Mouse (Mus musculus): ENCODE measurements around the gene Hexb. TPM values are rescaled to one million over a fixed set of nuclear protein-coding genes. Genes with fewer than 3 reads are reported as not detected.

Gene Hexb
- polyA plus RNA-seq, 1 experiment = 30.9 TPM

- no peak overlapping the region for H3ac ChIP-seq (ENCODE audit: control insufficient read depth, insufficient read length)
- H3K79me2 ChIP-seq (ENCODE audit: control insufficient read depth, insufficient read depth) = no peaks in the 10 kb centered on the region
- H3K4me2 ChIP-seq (ENCODE audit: low read depth) = no peak overlapping the region
- H3K36me3 ChIP-seq (ENCODE audit: control insufficient read depth, insufficient read depth) = no peaks in the 10 kb centered on the region
- H3K27me3 ChIP-seq (ENCODE audit: control insufficient read depth, insufficient read depth, insufficient read length) = no peaks in the 10 kb centered on the region
- no peak for TF ChIP-seq POLR2A (IDR thresholded peaks at IDR 0.05; ENCODE audit: insufficient read length, low read depth)
- no peak for TF ChIP-seq USF1 (IDR thresholded peaks at IDR 0.05; ENCODE audit: low read depth)
- no peak for TF ChIP-seq TCF12 (IDR thresholded peaks at IDR 0.05; ENCODE audit: insufficient read depth, poor library complexity, severe bottlenecking)
- no peak for TF ChIP-seq MAX (IDR thresholded peaks at IDR 0.05; ENCODE audit: low read depth)
- TF ChIP-seq POLR2AphosphoS2 (IDR thresholded peaks at IDR 0.05; ENCODE audit: insufficient read length, low read depth) = no peak
- TF ChIP-seq REST (IDR thresholded peaks at IDR 0.05; ENCODE audit: insufficient read depth, insufficient read length) = no peak
- no peak for TF ChIP-seq SRF (IDR thresholded peaks at IDR 0.05; ENCODE audit: control insufficient read depth, insufficient read length, low read depth)
- no peak for TF ChIP-seq CEBPB (IDR thresholded peaks at IDR 0.05; ENCODE audit: insufficient read depth, poor library complexity, severe bottlenecking)
- no peak for TF ChIP-seq MYOG (IDR thresholded peaks at IDR 0.05; ENCODE audit: control insufficient read depth in 1 of 3, insufficient read depth in 1 of 3, insufficient read length in 2 of 3, low read depth in 2 of 3)
- no peak for TF ChIP-seq MYOD1 (IDR thresholded peaks at IDR 0.05; ENCODE audit: control insufficient read depth in 1 of 3, insufficient read length in 2 of 3, low read depth in 2 of 3)
- TF ChIP-seq TCF3 (IDR thresholded peaks at IDR 0.05; ENCODE audit: insufficient read length, low read depth) = no peak
- TF ChIP-seq E2F4 (IDR thresholded peaks at IDR 0.05; ENCODE audit: insufficient read depth) = no peak
- H3K4me3 ChIP-seq = no peak overlapping the region
Observed at GRCm38 (mm10) chr13:97230101-97230500, 31.9 kb upstream of the Hexb start.

- Histone ChIP-seq H3K79me2 (ENCODE audit: control insufficient read depth, insufficient read depth) (no peaks in the 10 kb centered on the region), H3K36me3 (ENCODE audit: control insufficient read depth, insufficient read depth) (no peaks in the 10 kb centered on the region), H3K4me2 (ENCODE audit: low read depth) (no peak overlapping the region), H3K4me3 (no peak overlapping the region), H3ac (ENCODE audit: control insufficient read depth, insufficient read length) (no peak overlapping the region), H3K27me3 (ENCODE audit: control insufficient read depth, insufficient read depth, insufficient read length) (no peaks in the 10 kb centered on the region)
- TF ChIP-seq E2F4 (IDR thresholded peaks at IDR 0.05; ENCODE audit: insufficient read depth) = no peak
- TF ChIP-seq USF1 (IDR thresholded peaks at IDR 0.05; ENCODE audit: low read depth) = no peak
- TF ChIP-seq SRF (IDR thresholded peaks at IDR 0.05; ENCODE audit: control insufficient read depth, insufficient read length, low read depth) = no peak
- no peak for TF ChIP-seq MYOG (IDR thresholded peaks at IDR 0.05; ENCODE audit: control insufficient read depth in 1 of 3, insufficient read depth in 1 of 3, insufficient read length in 2 of 3, low read depth in 2 of 3)
- TF ChIP-seq REST (IDR thresholded peaks at IDR 0.05; ENCODE audit: insufficient read depth, insufficient read length) = no peak
- no peak for TF ChIP-seq POLR2AphosphoS2 (IDR thresholded peaks at IDR 0.05; ENCODE audit: insufficient read length, low read depth)
- no peak for TF ChIP-seq MAX (IDR thresholded peaks at IDR 0.05; ENCODE audit: low read depth)
- TF ChIP-seq POLR2A (IDR thresholded peaks at IDR 0.05; ENCODE audit: insufficient read length, low read depth) = no peak
- TF ChIP-seq MYOD1 (IDR thresholded peaks at IDR 0.05; ENCODE audit: control insufficient read depth in 1 of 3, insufficient read length in 2 of 3, low read depth in 2 of 3) = no peak
- TF ChIP-seq CEBPB (IDR thresholded peaks at IDR 0.05; ENCODE audit: insufficient read depth, poor library complexity, severe bottlenecking) = no peak
- TF ChIP-seq TCF3 (IDR thresholded peaks at IDR 0.05; ENCODE audit: insufficient read length, low read depth) = no peak
- no peak for TF ChIP-seq TCF12 (IDR thresholded peaks at IDR 0.05; ENCODE audit: insufficient read depth, poor library complexity, severe bottlenecking)
Observed at GRCm38 (mm10) chr13:97227795-97228194, 29.6 kb upstream of the Hexb start.

GRCm38 (mm10) chr13:97225130-97225529 is 27.0 kb upstream of the Hexb start:
- no peak overlapping the region for H3ac ChIP-seq (ENCODE audit: control insufficient read depth, insufficient read length)
- H3K4me2 ChIP-seq (ENCODE audit: low read depth) = no peak overlapping the region
- H3K36me3 ChIP-seq (ENCODE audit: control insufficient read depth, insufficient read depth) = no peaks in the 10 kb centered on the region
- no peak overlapping the region for H3K4me3 ChIP-seq
- TF ChIP-seq MYOD1 (IDR thresholded peaks at IDR 0.05; ENCODE audit: control insufficient read depth in 1 of 3, insufficient read length in 2 of 3, low read depth in 2 of 3) (no peak), REST (IDR thresholded peaks at IDR 0.05; ENCODE audit: insufficient read depth, insufficient read length) (no peak), USF1 (IDR thresholded peaks at IDR 0.05; ENCODE audit: low read depth) (no peak), MAX (IDR thresholded peaks at IDR 0.05; ENCODE audit: low read depth) (no peak), CEBPB (IDR thresholded peaks at IDR 0.05; ENCODE audit: insufficient read depth, poor library complexity, severe bottlenecking) (no peak), E2F4 (IDR thresholded peaks at IDR 0.05; ENCODE audit: insufficient read depth) (no peak), SRF (IDR thresholded peaks at IDR 0.05; ENCODE audit: control insufficient read depth, insufficient read length, low read depth) (no peak)
- H3K27me3 ChIP-seq (ENCODE audit: control insufficient read depth, insufficient read depth, insufficient read length) = no peaks in the 10 kb centered on the region
- no peaks in the 10 kb centered on the region for H3K79me2 ChIP-seq (ENCODE audit: control insufficient read depth, insufficient read depth)

- Histone ChIP-seq H3K79me2 (ENCODE audit: control insufficient read depth, insufficient read depth) (no peaks in the 10 kb centered on the region), H3K36me3 (ENCODE audit: control insufficient read depth, insufficient read depth) (no peaks in the 10 kb centered on the region), H3K27me3 (ENCODE audit: control insufficient read depth, insufficient read depth, insufficient read length) (no peaks in the 10 kb centered on the region), H3ac (ENCODE audit: control insufficient read depth, insufficient read length) (no peak overlapping the region), H3K4me2 (ENCODE audit: low read depth) (no peak overlapping the region), H3K4me3 (no peak overlapping the region)
- TF ChIP-seq MYOG (IDR thresholded peaks at IDR 0.05; ENCODE audit: control insufficient read depth in 1 of 3, insufficient read depth in 1 of 3, insufficient read length in 2 of 3, low read depth in 2 of 3) (no peak), TCF12 (IDR thresholded peaks at IDR 0.05; ENCODE audit: insufficient read depth, poor library complexity, severe bottlenecking) (no peak), POLR2AphosphoS2 (IDR thresholded peaks at IDR 0.05; ENCODE audit: insufficient read length, low read depth) (no peak), SRF (IDR thresholded peaks at IDR 0.05; ENCODE audit: control insufficient read depth, insufficient read length, low read depth) (no peak), POLR2A (IDR thresholded peaks at IDR 0.05; ENCODE audit: insufficient read length, low read depth) (no peak), USF1 (IDR thresholded peaks at IDR 0.05; ENCODE audit: low read depth) (no peak), TCF3 (IDR thresholded peaks at IDR 0.05; ENCODE audit: insufficient read length, low read depth) (no peak), CEBPB (IDR thresholded peaks at IDR 0.05; ENCODE audit: insufficient read depth, poor library complexity, severe bottlenecking) (no peak), REST (IDR thresholded peaks at IDR 0.05; ENCODE audit: insufficient read depth, insufficient read length) (no peak), MYOD1 (IDR thresholded peaks at IDR 0.05; ENCODE audit: control insufficient read depth in 1 of 3, insufficient read length in 2 of 3, low read depth in 2 of 3) (no peak), E2F4 (IDR thresholded peaks at IDR 0.05; ENCODE audit: insufficient read depth) (no peak), MAX (IDR thresholded peaks at IDR 0.05; ENCODE audit: low read depth) (no peak)
Observed at GRCm38 (mm10) chr13:97224341-97224982, 26.3 kb upstream of the Hexb start.
